Mouse (Mus musculus) gastrocnemius, postnatal 14 days (tissue): Measurements from ENCODE around the gene Coq8b. TPM values are rescaled to one million over a fixed set of nuclear protein-coding genes. Genes with fewer than 3 reads are reported as not detected.
A peak's percentile ranks its signal among the peaks of the same experiment; 100 is the strongest.

Experiments used
- DNase-seq: peaks from one replicate; pipeline ENCODE4 v3.0.0; 2021; ENCODE audit warnings: mixed read lengths
- intact Hi-C: fragments of 180-260 bp; cut with DNase I; formaldehyde crosslinking; loops from one replicate; pipeline ENCODE4 v1.15.1; 2025; ENCODE audit warnings: low total_unique reads
- long read RNA-seq, 2 experiments: library from polyadenylated mRNA; stranded (forward); transcript quantifications; one replicate each; pipeline ENCODE4 v2.0.0; 2021
- total RNA-seq, 2 experiments: library from RNA; stranded (reverse); gene quantifications; 2 replicates each; pipeline ENCODE4 v1.2.3; 2021

Gene Coq8b
- total RNA-seq: 1 to 10 TPM; 3.9 to 4.1 TPM
- long read RNA-seq, experiment 1, transcript Coq8b-201 (15 exons, 2,181 nt): major isoform, 11 of 14 reads
- long read RNA-seq, experiment 1, partial matches to known transcripts: 1 of 14 reads
- long read RNA-seq, experiment 1, other reads (novel, unspliced or antisense): 1 of 14 reads
- long read RNA-seq, experiment 2, transcript Coq8b-201 (15 exons, 2,181 nt): major isoform, 7 of 8 reads
- long read RNA-seq, experiment 2, partial matches to known transcripts: 1 of 8 reads
- long read RNA-seq, experiment 2, other reads (novel, unspliced or antisense): 0 of 8 reads

DNA sequence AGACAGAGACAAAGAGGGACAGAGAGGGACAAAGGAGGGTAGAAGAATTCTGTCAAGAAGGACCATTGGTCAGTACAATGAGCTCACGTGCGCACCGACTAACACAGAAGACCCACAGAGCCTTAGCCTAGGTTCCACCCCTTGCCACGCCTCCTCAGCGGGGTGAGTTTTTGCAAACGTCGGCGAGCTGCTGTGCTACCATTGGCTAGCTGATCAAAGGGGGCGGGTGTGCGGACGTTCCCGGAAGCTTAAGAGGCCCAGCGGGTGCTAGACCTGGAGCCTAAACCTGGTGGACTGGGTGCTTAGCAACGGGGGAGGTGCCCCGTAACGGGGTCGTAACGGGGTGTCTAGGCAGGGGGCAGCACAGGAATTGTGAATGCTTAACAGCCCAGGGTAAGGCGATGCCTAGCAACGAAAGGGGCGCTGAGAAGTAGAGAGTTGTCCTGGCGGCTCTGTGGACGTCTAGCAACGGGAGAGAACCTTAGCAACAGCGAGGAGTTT is at the start of gene Coq8b:
Gene Coq8b, plus strand, starts transcription at position 243 of the 501 bp plus-strand sequence.
- intact Hi-C loops: no loop called here
- DNase-seq: peak; percentile 94

DNA sequence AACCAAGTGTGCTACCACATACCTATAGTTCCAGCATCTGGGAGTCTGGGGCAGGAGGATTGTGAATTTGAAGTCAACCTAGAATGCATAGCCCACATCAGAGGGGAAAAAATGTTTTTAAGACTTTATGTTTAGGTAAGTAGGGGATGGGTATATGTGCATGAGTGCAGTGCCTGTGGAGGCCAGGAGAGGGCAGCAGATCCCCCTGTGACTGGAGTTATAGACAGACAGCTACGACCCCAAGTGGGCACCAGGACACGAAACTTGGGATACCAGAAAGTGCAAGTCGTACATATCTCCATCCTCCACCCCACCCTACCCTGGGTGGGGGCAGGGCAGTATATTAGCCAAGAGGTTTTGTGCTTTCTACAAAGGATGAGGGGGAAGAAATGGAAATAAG is 47.9 kb upstream of the Coq8b start:
- intact Hi-C loops: no loop called here
- DNase-seq: no peak

DNA sequence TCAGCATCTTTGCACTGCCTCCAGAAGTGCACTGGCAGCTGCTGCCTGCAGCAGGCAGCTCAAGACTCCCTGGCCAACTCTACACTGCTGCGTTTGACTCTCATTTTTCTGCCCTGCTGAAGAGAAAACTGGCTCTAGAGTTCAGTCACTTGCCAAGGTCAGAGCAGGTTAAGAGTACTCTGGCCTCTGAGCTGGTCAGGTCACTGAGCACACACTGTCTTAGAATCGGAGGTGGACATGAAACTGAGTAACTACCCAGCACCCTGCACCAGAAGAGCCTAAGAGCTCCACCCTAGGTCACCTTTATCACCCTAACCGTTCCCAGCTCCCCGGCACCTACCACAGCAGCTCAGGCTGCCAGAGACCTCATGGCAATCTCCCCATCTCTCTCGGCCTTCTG is 46.8 kb upstream of the Coq8b start:
- intact Hi-C loops: no loop called here
- DNase-seq: no peak

DNA sequence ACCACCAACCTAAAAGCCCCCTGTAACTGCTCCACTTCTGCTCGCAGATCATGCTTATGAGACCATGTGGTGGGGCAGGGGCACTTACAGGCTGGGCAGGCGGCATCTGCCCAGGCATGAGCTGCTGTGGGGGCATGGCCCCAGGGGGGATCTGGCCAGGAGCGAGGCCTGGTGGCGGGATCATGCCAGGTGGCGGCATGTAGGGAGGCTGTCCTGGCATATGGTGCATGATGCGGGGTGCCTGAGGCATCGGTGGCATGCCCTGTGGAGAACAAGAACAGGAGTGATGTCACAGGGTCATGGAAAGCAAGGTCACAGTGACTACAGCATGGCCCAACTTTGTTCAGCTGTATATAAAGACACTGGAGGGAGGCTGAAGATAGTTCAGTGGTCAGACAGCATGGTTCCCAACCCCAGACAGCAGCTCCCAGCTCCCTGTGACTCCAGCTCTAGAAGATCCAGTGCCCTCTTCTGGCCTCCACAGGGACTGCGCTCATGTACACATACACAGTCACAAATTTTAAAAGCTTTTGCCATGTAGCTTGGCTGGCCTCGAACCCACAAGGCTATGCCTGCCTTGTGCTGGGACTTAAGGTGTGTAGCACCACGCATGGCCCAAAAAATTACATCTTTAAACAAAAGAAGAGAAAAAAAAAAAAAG is 43.4 kb upstream of the Coq8b start:
- intact Hi-C loops: no loop called here
- DNase-seq: no peak

DNA sequence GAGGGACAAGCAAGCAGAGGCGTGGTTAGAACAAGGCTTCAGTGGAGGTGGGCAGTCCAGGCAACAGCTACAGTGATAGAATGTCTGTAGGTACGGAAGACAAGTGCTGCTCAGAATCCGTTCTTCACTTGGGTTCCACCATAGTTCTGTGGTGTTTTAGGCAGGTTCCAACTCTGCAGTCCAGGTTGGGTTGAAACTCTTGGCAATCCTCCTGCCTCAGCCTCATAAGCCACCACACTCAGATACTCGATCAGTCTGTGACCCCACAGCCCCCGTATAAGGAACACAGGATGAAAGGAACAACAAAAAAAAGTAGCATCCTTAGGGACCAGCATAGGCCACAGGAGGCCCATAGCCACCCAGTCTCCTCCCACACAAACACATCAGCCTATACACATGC is 40.4 kb upstream of the Coq8b start:
- DNase-seq: no peak
- intact Hi-C loops: no loop called here

DNA sequence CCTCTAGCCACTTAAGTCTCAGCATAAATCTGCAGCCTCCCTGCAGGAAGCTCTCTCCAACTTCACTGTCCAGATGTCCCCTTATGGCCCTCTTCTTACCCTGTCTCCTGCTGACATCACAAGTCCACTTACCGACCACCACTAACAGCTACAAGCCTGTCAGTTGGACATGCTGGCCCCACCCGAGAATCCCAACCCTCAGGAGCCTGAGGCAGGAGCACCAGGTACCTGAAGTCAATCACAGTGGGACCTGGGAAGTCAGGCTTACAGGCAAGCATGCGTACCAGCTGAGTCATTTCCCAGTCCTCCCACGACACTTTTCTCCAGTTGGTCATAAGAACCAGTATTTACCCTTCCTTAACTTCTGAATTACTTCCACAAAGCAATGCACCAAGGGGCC is 39.1 kb upstream of the Coq8b start:
- no peak for DNase-seq
- intact Hi-C loops: no loop called here

DNA sequence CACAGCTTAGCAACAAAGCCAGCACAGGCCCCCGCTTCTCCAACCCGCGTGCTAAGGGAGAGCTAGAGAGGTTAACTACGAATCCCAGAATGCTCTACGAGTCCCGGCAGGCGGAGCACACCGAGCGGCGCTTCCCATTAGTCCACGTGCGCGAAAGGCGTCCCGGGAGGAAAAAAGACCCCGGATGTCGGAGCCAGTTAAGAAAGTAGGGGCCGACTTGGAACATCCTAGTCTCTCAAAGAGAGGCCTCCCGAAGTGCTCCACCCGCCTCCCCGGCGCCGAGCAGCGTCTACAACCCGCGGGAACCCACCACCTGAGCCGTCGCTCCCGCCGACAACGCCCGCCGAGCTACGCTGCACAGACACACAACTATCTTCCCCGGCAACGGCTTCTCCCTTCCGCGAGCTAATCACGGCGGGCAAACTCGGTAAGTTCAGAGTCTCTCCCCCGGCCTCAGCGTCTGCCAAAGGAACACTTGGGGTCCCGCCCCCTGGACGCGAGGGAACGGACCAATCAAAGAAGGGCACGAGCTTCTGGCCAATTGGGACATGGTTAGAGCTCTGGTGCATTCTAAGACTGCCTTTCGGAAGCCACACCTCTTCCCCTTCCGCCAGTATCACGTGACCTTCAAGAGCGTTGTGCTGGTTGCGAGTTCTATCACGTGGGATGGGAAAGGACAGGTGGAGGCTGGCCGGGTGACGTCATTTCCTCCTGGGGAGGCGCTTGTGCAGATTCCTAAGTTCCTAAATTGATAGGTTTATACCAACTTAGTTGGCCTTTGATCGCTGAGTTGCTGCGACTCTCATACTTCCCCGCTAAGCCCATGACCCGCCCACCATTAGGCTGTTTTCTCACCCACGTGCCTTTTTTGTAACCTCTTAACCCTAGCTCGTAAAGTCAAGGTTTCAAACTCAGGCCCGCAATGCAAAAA is 36.9 kb upstream of the Coq8b start, which contains the start of the genes BC024978 and Snrpa:
Gene BC024978, plus strand, starts transcription at position 101 of the 931 bp plus-strand sequence.
Gene Snrpa, minus strand, starts transcription at position 591 of the 931 bp plus-strand sequence.
- intact Hi-C loops: no loop called here
- DNase-seq: peak; percentile 96

DNA sequence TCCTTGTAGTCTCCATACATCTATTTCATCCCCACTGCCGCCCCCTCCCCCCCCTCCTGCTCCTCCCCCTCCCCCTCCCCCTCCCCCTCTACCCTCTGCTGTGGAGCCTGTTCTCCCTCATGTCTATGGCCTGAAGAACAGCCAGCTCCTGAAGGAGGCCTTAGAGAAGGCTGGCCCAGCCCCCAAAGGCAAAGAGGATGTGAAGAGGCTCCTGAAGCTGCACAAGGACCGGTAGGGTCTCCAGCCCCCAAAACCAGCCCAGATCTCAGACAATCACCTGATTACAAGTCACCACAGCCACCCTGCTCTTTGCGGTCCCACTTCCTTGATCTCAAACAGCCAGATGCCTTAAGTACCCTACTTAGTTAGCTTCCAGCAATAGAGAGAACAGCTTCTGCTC is 35.7 kb upstream of the Coq8b start:
- intact Hi-C loops: no loop called here
- no peak for DNase-seq

DNA sequence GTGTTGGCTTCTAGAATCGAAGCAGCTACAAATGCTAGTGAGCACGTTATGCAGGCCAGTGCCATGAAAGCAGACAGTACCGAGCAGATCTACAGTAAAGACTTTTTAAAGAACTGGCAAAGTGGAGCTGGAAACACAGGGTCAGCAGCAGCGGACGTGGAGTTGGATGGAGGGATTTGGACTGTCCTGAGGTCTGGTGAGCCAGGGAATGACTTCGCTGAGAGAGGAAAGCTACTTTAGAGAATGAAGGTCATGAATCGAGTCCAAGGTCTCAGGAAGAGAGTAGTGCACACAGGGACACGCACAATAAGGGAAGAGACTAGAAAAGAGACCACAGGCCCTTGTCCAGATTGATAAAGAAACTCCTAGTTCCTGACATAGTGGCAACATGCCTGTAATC is 35.2 kb upstream of the Coq8b start:
- DNase-seq: no peak
- intact Hi-C loops: no loop called here

DNA sequence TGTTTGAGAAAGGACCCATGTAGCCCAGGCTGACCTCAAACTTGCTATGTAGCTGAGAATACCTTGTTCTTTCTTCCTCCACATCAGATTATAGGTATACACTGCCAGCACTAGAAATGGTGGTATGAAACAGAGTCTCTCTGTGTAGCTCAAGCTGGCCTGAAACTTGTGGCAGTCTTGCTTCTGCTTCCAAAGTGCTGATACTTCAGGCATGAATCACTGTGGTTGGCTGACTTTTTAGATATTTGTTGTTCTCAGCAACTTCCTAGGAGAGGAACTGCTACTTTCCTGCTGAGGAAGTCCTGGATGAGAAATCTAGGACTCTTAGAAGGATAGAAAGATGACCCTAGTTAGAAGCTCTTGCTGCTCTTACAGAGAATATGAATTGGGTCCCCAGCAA is 34.5 kb upstream of the Coq8b start:
- no peak for DNase-seq
- intact Hi-C loops: no loop called here

DNA sequence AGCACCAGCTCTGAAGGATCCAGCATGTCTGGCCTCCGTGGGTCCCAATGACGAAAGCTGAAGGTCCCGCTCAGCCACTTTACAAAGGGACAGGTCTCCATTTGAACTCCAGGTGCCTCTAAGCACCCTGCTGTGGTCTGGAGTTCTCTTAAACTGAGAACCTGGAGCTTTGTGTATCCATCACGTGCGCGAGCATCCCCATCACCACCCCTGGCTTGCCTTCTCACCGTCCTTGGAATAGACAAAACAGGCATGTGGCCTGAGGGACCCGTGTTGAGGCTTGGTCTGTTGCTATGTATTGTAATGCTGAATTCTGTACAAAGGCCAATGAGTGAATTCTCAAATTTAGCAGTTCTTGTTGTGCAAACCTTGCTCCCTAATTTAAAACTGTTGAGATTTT is 34.0 kb upstream of the Coq8b start:
- intact Hi-C loops: no loop called here
- DNase-seq: no peak

DNA sequence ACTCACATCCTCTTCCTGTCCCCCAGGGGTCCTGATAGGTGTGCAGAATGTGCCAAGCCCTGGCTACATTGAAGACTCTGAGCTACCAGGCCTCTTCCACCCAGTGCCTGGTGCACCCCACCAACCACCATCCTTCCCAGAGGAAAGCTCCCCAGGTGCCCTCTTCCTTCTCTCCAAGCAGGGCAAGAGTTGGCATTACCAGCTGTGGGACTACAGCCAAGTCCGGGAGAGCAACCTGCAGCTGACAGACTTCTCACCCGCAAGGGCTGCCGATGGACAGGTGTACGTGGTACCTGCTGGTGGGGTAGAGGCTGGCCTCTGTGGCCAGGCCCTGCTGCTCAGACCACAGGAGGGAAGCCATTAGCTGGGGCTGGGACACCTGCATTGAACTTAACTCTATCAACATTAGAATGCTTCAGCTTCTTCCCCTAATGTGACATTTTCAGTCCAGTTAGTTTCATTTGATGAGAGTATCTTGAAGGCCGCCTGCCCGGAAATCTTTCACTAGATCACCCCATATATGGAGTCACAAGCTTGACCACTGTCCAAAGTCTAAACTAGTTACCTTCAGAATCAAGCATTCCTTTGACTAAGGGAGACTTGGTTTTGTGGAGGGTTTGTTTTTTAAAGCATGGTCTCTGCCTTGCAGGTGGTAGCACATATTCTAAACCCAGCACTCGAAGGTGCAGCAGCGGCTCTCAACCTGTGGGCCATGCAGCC is 28.9 kb upstream of the Coq8b start:
- no peak for DNase-seq
- intact Hi-C loops: no loop called here

DNA sequence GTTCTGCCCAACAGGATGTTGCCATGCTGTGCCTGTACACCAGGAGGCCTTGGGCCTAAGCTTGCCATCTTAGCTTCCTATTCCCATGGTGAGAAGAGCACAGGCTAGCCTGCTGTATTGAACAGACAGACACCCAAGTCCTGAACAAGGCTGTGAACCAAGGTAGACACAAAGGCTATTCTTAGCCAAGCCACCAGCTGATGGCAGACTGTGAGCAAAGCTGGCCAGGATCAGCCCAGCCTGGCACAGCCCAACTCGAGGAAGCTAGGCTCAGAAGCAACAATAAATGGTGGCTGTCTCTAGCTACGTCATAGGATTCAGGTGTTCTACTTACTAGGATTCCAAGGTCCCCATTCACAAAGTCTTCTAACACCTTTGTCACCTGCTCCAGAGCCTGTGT is 20.2 kb upstream of the Coq8b start:
- intact Hi-C loops: no loop called here
- DNase-seq: no peak

DNA sequence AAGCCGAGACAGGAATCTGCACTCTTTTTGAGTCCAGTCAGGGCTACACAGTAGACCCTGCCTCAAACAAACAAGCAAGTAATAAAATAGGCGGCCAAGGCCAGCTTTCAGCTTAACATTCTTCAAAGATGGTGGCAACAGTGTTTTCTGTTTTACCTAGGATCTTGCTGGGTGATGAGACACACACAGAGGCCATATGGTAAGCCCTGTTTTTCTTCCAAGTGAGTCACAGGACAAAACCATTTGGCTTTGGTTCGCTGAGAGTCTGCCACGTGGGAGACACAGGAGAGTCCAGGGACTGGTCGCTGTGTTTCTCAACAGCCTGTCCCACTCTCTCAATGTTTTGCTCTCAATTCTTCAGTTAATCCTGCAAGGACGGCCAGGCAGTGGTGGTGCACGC is 14.2 kb upstream of the Coq8b start:
- intact Hi-C loops: no loop called here

DNA sequence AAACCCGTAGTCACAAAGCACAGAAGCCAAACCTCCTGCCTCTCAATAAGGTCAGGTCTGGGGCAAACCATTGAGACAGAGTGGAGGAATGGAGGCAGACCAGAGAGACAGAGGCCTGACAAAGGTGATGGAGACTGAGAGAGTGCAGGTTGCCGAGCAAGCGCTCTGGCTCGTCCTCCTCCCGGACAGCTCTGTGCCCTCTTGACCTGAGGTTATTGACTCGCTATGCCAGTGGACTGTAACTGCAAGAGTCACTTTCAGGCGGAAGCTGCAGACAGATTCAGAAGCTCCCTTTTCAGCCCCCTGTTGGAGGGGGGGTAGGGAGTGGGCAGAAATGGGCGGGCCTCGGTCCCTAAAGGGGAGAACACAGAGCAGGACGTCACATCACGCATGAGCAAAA is 12.9 kb upstream of the Coq8b start:
- intact Hi-C loops: no loop called here
- DNase-seq: no peak

More for the DNA sequence above, 14.2 kb upstream of the Coq8b start:
- no peak for DNase-seq

DNA sequence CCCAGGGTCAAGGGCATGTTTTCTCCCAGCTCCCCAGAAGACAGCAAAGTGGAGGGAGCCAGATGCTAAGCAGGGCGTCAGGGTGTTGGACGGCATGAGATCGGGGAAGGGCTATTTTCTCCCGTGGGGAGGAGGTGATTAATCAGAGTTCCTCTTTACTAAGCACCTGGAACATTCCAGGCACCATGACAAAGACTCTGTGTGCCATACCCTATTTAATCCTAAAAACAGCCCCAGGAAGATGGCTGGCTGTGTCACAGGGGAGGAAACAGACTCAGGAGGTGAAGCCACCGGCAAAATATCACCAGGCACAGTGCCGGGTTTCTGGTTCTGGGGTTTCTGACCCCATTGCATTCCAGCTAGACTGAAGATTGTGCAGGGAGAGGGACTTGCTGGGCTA is 10.9 kb upstream of the Coq8b start:
- DNase-seq: no peak
- intact Hi-C loops: no loop called here

DNA sequence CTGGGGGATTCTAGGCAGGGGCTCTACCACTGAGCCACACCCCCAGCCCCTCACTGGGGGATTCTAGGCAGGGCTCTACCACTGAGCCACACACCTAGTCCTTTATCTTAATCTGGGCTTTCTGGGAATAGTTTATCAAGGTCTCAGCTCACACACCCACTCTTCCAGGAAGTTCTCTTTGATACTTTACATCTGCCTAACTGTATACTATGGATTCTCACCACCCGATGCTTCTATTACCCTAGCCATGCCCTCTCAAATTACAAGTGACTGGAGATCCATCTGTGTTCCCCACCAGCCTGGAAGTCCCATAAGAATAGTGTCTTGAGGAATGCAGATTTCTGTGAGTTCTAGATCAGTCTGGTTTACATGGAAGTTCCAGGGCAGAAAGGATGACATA is 10.3 kb upstream of the Coq8b start:
- no peak for DNase-seq
- intact Hi-C loops: no loop called here

DNA sequence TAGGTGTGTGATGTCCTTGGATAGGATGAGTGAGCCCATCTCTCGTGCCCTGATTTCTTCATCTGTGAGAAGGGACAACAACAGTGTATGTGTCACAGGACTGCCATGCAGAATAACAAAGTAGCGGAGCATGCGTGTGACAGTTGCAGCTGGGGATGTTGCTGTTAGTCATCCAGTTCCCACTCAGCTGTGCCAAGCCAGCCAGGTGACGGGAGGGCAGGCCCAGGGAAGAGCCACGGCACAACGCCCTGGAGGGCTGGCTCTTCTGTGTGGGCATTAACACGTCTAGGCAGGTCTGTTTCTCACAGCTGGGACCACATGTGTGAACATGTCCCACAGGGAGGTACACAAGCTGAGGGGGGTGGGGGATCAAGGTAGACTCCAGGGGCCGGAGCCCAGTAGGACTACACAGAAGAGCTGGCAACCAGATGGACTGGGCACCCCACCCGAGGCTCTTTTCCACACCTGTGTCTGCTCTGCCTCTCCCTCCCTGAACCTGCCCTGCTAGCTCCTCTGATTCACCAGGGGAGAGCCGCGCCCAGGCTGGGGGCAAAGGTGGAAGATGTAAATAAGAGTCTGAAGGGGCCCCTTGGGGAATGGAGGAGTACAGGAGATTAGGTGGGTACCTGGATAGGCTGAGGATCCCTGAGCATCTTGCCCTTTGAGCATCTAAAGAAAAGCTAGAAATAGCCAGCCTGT is 7.8 kb upstream of the Coq8b start:
- DNase-seq: peak; percentile 59
- intact Hi-C loops: no loop called here

DNA sequence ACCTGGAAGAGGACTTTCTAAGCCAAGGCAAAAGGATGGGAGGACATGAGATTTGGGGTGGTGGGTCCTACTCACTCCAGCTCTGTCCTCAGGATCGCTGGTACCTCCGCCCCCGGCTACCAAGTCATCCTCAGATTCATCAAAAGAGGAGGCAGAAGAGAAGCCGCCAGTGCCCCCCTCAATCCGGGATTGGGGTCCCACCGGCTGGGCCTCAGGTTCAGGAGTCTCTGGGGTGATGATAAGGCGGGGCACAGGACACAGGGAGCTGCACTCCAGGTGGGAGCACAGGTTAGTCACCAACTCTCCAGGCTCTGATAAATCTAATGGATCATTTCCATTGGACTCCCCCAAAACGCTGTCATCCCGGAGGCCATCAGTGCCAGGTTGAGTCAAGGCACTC is 5.5 kb upstream of the Coq8b start:
- intact Hi-C loops: no loop called here
- DNase-seq: no peak
